Mouse (Mus musculus) erythroblast, embryonic 14.5 days (primary cell): ENCODE results near the gene Abca12. TPM values are rescaled to one million over a fixed set of nuclear protein-coding genes. Genes with fewer than 3 reads are reported as not detected.

Experiments
- H3K27me3 ChIP-seq: 2 replicates; pipeline ENCODE4 v1.6.1; 2012; ENCODE audit warnings: inconsistent platforms; ENCODE audit not compliant: control insufficient read depth
- H3K36me3 ChIP-seq: 2 replicates; pipeline ENCODE4 v1.6.1; 2012; ENCODE audit warnings: mild to moderate bottlenecking, inconsistent platforms; ENCODE audit not compliant: control insufficient read depth
- H3K4me1 ChIP-seq: 2 replicates; pipeline ENCODE4 v1.6.1; 2012; ENCODE audit warnings: inconsistent platforms; ENCODE audit not compliant: control insufficient read depth
- H3K4me3 ChIP-seq: replicated peaks from 2 replicates; pipeline ENCODE3; 2012; ENCODE audit warnings: moderate library complexity, mild to moderate bottlenecking, inconsistent platforms
- H3K9me3 ChIP-seq: 2 replicates; pipeline ENCODE4 v1.6.1; 2012; ENCODE audit warnings: low read length, inconsistent platforms, mixed read lengths; ENCODE audit not compliant: control insufficient read depth
- GATA1 ChIP-seq: IDR thresholded peaks from 2 replicates; pipeline ENCODE4 v1.6.1; 2012; ENCODE audit warnings: low read length, inconsistent platforms, mixed read lengths
- TAL1 ChIP-seq: IDR thresholded peaks from 3 replicates; pipeline ENCODE4 v1.6.1; 2012; ENCODE audit warnings: low read length, inconsistent platforms, mixed read lengths
- polyA plus RNA-seq: library from polyadenylated mRNA; stranded (reverse); fragments of >175 nt; gene quantifications from 2 replicates; pipeline ENCODE4 v1.2.3, GENCODE M21; 2012

Abca12 gene
- polyA plus RNA-seq, 1 experiment, result not detected

DNA sequence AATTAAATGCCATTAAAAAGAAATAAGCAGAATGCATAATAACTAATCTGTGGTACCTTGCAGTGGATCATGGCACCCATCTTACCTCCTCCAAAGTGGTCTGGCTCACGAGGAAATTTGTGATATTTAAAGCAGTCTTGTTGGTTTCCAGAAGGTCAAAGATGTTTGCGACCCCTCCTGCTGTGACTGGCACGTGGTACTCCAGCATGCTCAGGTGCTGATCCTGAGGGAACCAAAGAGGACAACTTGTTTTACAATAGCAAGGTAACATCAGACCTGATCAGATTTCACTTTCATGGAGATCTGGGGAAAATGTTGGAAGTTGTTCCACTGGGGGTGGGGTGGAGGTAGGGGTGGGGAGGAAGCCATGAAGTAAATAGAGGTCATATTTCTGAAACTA, 170.1 kb downstream of the Abca12 start:
- H3K4me1 ChIP-seq, result no peaks in the 10 kb centered on the region
- H3K27me3 ChIP-seq, result no peaks in the 10 kb centered on the region
- H3K9me3 ChIP-seq, result no peaks in the 10 kb centered on the region; the same call in 1 of the 2 replicates
- H3K4me3 ChIP-seq, result no peak overlapping the region
- no peaks in the 10 kb centered on the region for H3K36me3 ChIP-seq
- TF ChIP-seq TAL1, result no peak
- no peak for TF ChIP-seq GATA1

GRCm38 (mm10) chr1:71241396-71241795, 173.3 kb downstream of the Abca12 start:
- Histone ChIP-seq H3K36me3 (no peaks in the 10 kb centered on the region), H3K4me1 (no peaks in the 10 kb centered on the region), H3K9me3 (no peaks in the 10 kb centered on the region), H3K27me3 (no peaks in the 10 kb centered on the region), H3K4me3 (no peak overlapping the region)
- TF ChIP-seq GATA1, result no peak
- no peak for TF ChIP-seq TAL1

DNA sequence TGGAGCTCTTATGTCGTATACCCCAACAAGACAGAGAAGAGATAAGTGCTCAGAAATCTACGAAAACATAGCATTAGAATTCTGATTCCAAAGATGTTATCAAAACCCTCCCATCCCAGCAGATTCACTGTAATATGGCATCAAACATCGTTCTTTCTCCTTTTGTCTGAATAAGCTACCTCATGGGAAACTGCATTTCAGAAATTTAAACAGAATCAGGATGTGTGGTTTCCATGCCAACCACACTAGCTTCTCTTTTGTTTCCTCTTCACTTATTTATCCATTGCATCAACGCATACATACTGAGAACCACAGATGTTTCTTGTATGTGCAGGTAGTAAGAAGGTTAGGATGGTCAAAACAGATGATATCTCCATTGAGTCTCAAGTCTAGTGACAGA, 175.1 kb downstream of the Abca12 start:
- no peaks in the 10 kb centered on the region for H3K36me3 ChIP-seq
- TF ChIP-seq GATA1 (no peak), TAL1 (no peak)
- H3K4me1 ChIP-seq, result no peaks in the 10 kb centered on the region
- no peaks in the 10 kb centered on the region for H3K9me3 ChIP-seq
- H3K27me3 ChIP-seq, result no peaks in the 10 kb centered on the region
- no peak overlapping the region for H3K4me3 ChIP-seq

DNA sequence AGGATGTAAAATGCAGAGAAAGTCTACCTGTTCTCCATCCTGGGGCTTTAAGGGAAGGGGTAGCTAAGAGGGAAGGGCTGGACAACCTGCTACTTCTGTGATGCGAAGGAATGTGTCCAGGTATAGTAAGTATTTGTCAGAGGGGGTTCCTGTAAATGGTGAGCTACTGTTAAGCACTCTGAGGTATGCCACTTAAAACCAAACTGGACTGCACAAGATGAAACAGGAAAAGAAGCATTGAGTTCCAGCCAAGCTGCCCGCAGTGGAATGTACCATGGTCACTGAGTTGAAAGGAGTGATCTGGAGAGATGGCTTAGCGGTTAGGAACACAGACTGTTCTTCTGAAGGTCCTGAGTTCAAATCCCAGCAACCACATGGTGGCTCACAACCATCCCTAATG, 179.4 kb downstream of the Abca12 start:
- Histone ChIP-seq H3K27me3 (no peaks in the 10 kb centered on the region), H3K4me3 (no peak overlapping the region), H3K4me1 (no peaks in the 10 kb centered on the region), H3K36me3 (no peaks in the 10 kb centered on the region), H3K9me3 (0 out of 2 replicates have a peak, but pooled peaks cover 2% of the 10 kb centered on the region)
- TF ChIP-seq GATA1, result no peak
- no peak for TF ChIP-seq TAL1

DNA sequence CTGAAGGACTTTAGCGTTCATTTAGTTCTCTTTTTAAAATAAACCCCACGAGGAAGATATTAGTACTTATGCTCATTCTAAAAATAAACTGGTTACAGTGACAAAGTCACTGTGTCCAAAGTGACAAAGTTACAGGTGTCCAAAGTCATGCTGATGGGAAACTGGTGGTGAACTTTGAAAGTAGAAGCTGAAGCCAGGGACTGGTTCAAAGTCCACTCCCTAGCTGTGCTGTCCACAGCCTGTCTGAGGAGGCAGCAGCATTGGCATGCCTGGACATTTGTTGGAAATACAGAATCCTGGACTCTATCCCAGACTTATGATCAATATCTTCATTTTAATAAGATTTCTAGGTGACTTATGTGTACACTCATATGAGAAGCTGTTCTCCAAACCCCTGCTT, 183.5 kb downstream of the Abca12 start:
- TF ChIP-seq TAL1 (no peak), GATA1 (no peak)
- 0 out of 2 replicates have a peak, but pooled peaks cover 2% of the 10 kb centered on the region for H3K9me3 ChIP-seq

DNA sequence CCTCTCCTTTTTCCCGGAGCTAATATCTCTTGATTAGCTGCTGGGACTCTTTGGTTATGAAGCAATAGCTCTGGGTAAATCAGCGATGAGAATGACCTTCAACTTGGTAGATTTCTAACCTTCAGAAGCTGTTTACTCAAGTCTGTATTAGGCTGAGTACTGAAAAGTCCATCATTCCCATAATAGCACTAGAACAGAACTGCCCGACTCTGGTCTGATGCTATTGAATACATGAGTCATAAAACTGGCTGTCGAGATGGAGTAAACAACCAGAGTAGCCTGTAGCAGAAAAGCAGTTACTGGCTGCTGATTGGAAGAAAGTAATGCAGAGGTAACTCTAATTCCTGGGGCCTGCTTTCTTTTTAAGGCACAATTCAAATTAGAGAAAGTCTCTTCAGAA, 211.1 kb downstream of the Abca12 start:
- H3K36me3 ChIP-seq, result no peaks in the 10 kb centered on the region
- no peak overlapping the region for H3K4me3 ChIP-seq
- TF ChIP-seq GATA1 (no peak), TAL1 (no peak)
- no peaks in the 10 kb centered on the region for H3K4me1 ChIP-seq
- H3K9me3 ChIP-seq, result no peaks in the 10 kb centered on the region
- no peaks in the 10 kb centered on the region for H3K27me3 ChIP-seq

More for the DNA sequence above, 183.5 kb downstream of the Abca12 start:
- Histone ChIP-seq H3K36me3 (no peaks in the 10 kb centered on the region), H3K4me3 (no peak overlapping the region), H3K27me3 (no peaks in the 10 kb centered on the region), H3K4me1 (no peaks in the 10 kb centered on the region)

DNA sequence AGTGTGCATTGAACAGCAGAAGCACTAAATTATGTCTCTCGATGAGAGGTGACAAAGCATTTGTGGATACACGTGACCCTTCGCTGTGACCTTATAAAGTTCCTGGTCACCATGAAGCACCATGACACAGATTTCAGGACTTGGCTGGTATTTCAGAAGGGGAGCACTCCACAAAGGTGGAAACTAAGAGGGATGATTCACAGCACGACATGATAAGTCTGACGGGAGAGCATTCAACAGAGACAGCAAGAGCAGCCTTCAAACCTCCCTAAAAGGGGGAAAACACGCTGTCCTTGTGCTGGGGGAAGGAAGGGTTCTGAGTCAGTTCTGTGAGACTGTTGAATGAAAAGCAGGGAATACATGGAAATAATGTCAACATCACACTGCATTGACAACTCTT, 218.5 kb downstream of the Abca12 start:
- Histone ChIP-seq H3K4me1 (no peaks in the 10 kb centered on the region), H3K4me3 (no peak overlapping the region), H3K36me3 (no peaks in the 10 kb centered on the region), H3K9me3 (no peaks in the 10 kb centered on the region), H3K27me3 (no peaks in the 10 kb centered on the region)
- TF ChIP-seq GATA1 (no peak), TAL1 (no peak)

DNA sequence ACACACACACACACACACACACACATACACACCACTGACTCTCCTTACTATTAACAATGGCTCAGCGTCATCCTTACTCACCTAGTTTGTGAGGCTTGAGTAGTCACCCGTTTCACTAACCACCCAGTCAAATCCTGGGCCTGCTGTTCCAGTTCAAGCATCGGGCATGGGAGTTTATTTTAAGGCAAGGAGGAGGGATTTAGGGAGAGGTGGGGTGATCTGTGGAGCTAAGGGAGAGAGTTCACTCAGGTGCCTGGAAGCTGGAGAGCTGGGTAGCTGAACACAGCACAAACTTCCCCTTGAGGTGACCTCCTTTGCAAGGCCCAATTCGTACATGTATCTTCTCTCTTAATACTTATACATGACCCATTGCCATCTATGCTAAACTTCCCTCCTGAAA, 219.4 kb downstream of the Abca12 start:
- H3K27me3 ChIP-seq, result no peaks in the 10 kb centered on the region
- TF ChIP-seq TAL1 (no peak), GATA1 (no peak)
- no peak overlapping the region for H3K4me3 ChIP-seq
- no peaks in the 10 kb centered on the region for H3K4me1 ChIP-seq
- H3K9me3 ChIP-seq, result no peaks in the 10 kb centered on the region
- no peaks in the 10 kb centered on the region for H3K36me3 ChIP-seq

- H3K36me3 ChIP-seq, result no peaks in the 10 kb centered on the region
- H3K4me3 ChIP-seq, result no peak overlapping the region
- H3K9me3 ChIP-seq, result no peaks in the 10 kb centered on the region
- TF ChIP-seq TAL1 (no peak), GATA1 (no peak)
- H3K4me1 ChIP-seq, result no peaks in the 10 kb centered on the region
- no peaks in the 10 kb centered on the region for H3K27me3 ChIP-seq
Observed at GRCm38 (mm10) chr1:71193931-71194330, 220.8 kb downstream of the Abca12 start.

Other genes starting within 250 kb of the Abca12 start
- 0.46 and 0.68 TPM in 2 replicates for gene Atic, start 142.2 kb upstream of the Abca12 start, polyA plus RNA-seq
- gene Fn1, start 238.3 kb upstream of the Abca12 start, polyA plus RNA-seq, result 0.28 and 0.36 TPM in 2 replicates